Mouse (Mus musculus): ENCODE data around the gene Kmt2c.

GRCm38 (mm10) chr5:25519820-25520219, 21.2 kb upstream of the Kmt2c start:
- TF ChIP-seq CTCF (IDR thresholded peaks at IDR 0.05; ENCODE audit: low read depth): no peak
- TF ChIP-seq EP300 (IDR thresholded peaks at IDR 0.05; ENCODE audit: low read depth): no peak

Data from liver, embryonic 14.5 days (tissue).